ENCODE assay signal across 9 mouse cellular contexts in the genomic region with DNA sequence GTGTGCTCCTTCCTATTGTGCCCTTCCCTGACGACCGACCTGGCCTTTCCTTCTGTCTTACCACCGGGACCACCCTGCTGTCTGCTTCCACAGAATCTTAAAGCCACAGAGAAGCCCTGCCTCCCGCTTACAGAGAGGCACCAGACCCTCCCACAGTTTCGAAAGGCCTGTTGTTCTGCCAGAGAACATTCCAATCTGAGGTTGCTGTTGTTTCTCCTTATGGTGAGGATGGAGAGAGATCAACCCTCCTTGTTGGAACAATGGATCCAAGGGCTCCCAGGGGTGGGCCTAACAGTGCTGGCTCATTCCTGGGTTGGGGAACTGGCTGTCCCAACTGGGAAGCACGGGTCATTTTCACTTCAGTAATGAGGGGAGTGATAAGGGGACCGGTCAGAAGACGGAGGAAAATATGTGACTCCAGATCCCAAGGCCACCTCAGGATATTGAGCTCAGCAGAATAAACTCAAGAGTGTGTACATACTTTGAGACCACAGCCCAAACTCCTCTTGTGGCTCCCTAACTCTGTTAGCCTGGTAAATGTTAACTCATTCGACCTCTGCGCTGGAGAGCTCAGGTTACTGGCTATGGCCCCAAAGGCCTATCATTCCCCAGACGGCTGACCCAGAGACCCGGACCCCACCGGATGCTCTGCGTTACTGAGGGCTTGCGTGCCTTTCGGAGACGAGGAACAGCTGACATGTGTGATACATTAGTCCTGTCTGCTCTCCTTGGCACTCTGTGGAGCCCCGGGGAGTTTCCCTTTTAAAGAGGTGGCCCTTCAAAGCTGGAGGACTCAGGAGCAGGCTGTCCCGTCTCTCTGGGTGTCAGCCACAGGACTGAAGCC. TPM values are rescaled to one million over a fixed set of nuclear protein-coding genes. Genes with fewer than 3 reads are reported as not detected.
A peak's percentile ranks its signal among the peaks of the same experiment; 100 is the strongest.
DNase-seq lines count a peak whose midpoint lies in the region; ATAC-seq and TF ChIP-seq lines count a peak whose summit lies in the region.
"Had no signal": no experiment of that assay in that cellular context is flagged by ENCODE, and none has a peak within 500 bp of the region (broad histone marks: within the 10 kb centered on the region; RNA-seq: fewer than 3 reads in every experiment).

Gene Dpep1 (plus strand): TSS at position 677 of the 844 bp plus-strand sequence.

- DNase-seq in hindbrain, embryonic 10.5 days (ENCODE audit: low spot score), result peak; percentile 59
- DNase-seq in hindbrain, postnatal 0 days (ENCODE audit: low spot score), result no peak
- DNase-seq in kidney, postnatal 36 days, result peak; percentile 70 to 74
- no peak for DNase-seq in thymus, postnatal 36 days
- no peak for DNase-seq in thymus, postnatal 25 days
- DNase-seq in layer of hippocampus, adult 8-10 months (ENCODE audit: low spot score in 2 of 2), result no peak

- H3K4me2 ChIP-seq in hindbrain, postnatal 0 days (ENCODE audit: low read depth, low read length), result no peak within 1 kb of the TSS
- no peak within 1 kb of the TSS for H3K4me2 ChIP-seq in heart, embryonic 12.5 days
- H3K4me2 ChIP-seq in stomach, embryonic 15.5 days, result no peak within 1 kb of the TSS

- no peak for ATAC-seq in hindbrain, postnatal 0 days
- no peak for ATAC-seq in heart, embryonic 12.5 days (ENCODE audit: insufficient number of reproducible peaks, low FRiP score)
- no peak for ATAC-seq in stomach, embryonic 15.5 days (ENCODE audit: insufficient read depth, low FRiP score, low read depth)

- H3K4me3 ChIP-seq in hindbrain, embryonic 10.5 days, result no peak within 1 kb of the TSS
- no peak within 1 kb of the TSS for H3K4me3 ChIP-seq in hindbrain, postnatal 0 days (ENCODE audit: low read length)
- H3K4me3 ChIP-seq in heart, embryonic 12.5 days, result no peak within 1 kb of the TSS
- no peak within 1 kb of the TSS for H3K4me3 ChIP-seq in stomach, embryonic 15.5 days (replicated peaks)

- 37% methylated on average over 19 of the region's 19 CpGs for WGBS in hindbrain, embryonic 10.5 days
- 49% methylated on average over 19 of the region's 19 CpGs for WGBS in hindbrain, postnatal 0 days
- 31% methylated on average over 19 of the region's 19 CpGs for WGBS in heart, embryonic 12.5 days
- 21% methylated on average over 19 of the region's 19 CpGs for WGBS in stomach, embryonic 15.5 days

- H3K27ac ChIP-seq in hindbrain, embryonic 10.5 days, result peak within 1 kb of the TSS; percentile 72
- no peak within 1 kb of the TSS for H3K27ac ChIP-seq in hindbrain, postnatal 0 days
- H3K27ac ChIP-seq in heart, embryonic 12.5 days (ENCODE audit: poor library complexity, severe bottlenecking), result 0 out of 2 replicates have a peak within 1 kb of the TSS, but pooled peaks have one; percentile 22
- peak within 1 kb of the TSS; percentile 68 for H3K27ac ChIP-seq in stomach, embryonic 15.5 days

- TF ChIP-seq CTCF in hindbrain, postnatal 0 days (IDR thresholded peaks at IDR 0.05; ENCODE audit: low read depth), result no peak

- peaks cover 31% of the 10 kb centered on the region for H3K4me1 ChIP-seq in hindbrain, embryonic 10.5 days (replicated peaks)
- H3K4me1 ChIP-seq in hindbrain, postnatal 0 days (ENCODE audit: insufficient read depth, low read length), result no peaks in the 10 kb centered on the region
- H3K4me1 ChIP-seq in heart, embryonic 12.5 days (replicated peaks), result peaks cover 17% of the 10 kb centered on the region
- H3K4me1 ChIP-seq in stomach, embryonic 15.5 days, result peaks cover 14% of the 10 kb centered on the region; the same call in 1 of the 2 replicates

- H3K9me3 ChIP-seq in hindbrain, embryonic 10.5 days, result no peaks in the 10 kb centered on the region
- no peaks in the 10 kb centered on the region for H3K9me3 ChIP-seq in hindbrain, postnatal 0 days (ENCODE audit: low read length)
- no peaks in the 10 kb centered on the region for H3K9me3 ChIP-seq in heart, embryonic 12.5 days (replicated peaks)
- H3K9me3 ChIP-seq in stomach, embryonic 15.5 days, result no peaks in the 10 kb centered on the region

- H3K9ac ChIP-seq in hindbrain, postnatal 0 days (replicated peaks; ENCODE audit: low read length), result no peak within 1 kb of the TSS
- no peak within 1 kb of the TSS for H3K9ac ChIP-seq in heart, embryonic 12.5 days
- no peak within 1 kb of the TSS for H3K9ac ChIP-seq in stomach, embryonic 15.5 days

- no peaks in the 10 kb centered on the region for H3K36me3 ChIP-seq in hindbrain, embryonic 10.5 days
- no peaks in the 10 kb centered on the region for H3K36me3 ChIP-seq in hindbrain, postnatal 0 days (ENCODE audit: insufficient read depth, low read length)
- no peaks in the 10 kb centered on the region for H3K36me3 ChIP-seq in heart, embryonic 12.5 days
- H3K36me3 ChIP-seq in stomach, embryonic 15.5 days, result no peaks in the 10 kb centered on the region

- peaks cover 4% of the 10 kb centered on the region; the same call in 1 of the 2 replicates for H3K27me3 ChIP-seq in hindbrain, embryonic 10.5 days (ENCODE audit: insufficient read depth, poor library complexity, severe bottlenecking)
- H3K27me3 ChIP-seq in hindbrain, postnatal 0 days (ENCODE audit: insufficient read depth, low read length), result no peaks in the 10 kb centered on the region
- H3K27me3 ChIP-seq in heart, embryonic 12.5 days (replicated peaks), result no peaks in the 10 kb centered on the region
- no peaks in the 10 kb centered on the region for H3K27me3 ChIP-seq in stomach, embryonic 15.5 days (replicated peaks)

RNA-seq across cellular contexts. Expression of gene Dpep1, which starts in this region (rescaled TPM):
- 3.2 and 4.9 TPM in 2 replicates for polyA plus RNA-seq in hindbrain, embryonic 10.5 days (2016; fragmentation: Nextera tagmentation; extraction: Ambion mirVana)
- 1.2 and 1.8 TPM in 2 replicates for total RNA-seq in hindbrain, postnatal 0 days (2014; rRNA removed)
- 0.84 and 1.0 TPM in 2 replicates for polyA plus RNA-seq in hindbrain, postnatal 0 days (2015; fragmentation: Nextera tagmentation; extraction: Ambion mirVana)
- polyA plus RNA-seq in heart, embryonic 12.5 days (2016; fragmentation: Nextera tagmentation; extraction: Ambion mirVana), result 2.5 and 2.8 TPM in 2 replicates
- 2.0 and 3.9 TPM in 2 replicates for polyA plus RNA-seq in stomach, embryonic 15.5 days (2015; fragmentation: Nextera tagmentation; extraction: Ambion mirVana)
- total RNA-seq in layer of hippocampus, adult 8-10 months (2022), result under 1 TPM in 1 of 4 experiments, not detected in 3; 0.45 TPM
- polyA plus RNA-seq: neural tube, embryonic 14.5 days had no signal

Comparison
In these comparisons a context has a peak if more than half of its experiments do, and no peak if none do; other contexts are left out.
1. DNase-seq: peak in hindbrain, embryonic 10.5 days (single experiment) and kidney, postnatal 36 days (2 of 2); none in hindbrain, postnatal 0 days (single experiment), thymus, postnatal 36 days (0 of 2), thymus, postnatal 25 days (single experiment) and layer of hippocampus, adult 8-10 months (0 of 2).